Mouse (Mus musculus): ENCODE measurements around the gene Ccdc8.

- TF ChIP-seq CTCF (IDR thresholded peaks at IDR 0.05 in 2 of 3, conservative IDR thresholded peaks at IDR 0.05 in 1 of 3; ENCODE audit: control insufficient read depth in 1 of 3, insufficient read depth in 1 of 3, low read depth in 2 of 3, low read length in 3 of 3, poor library complexity in 1 of 3, severe bottlenecking in 1 of 3) (no peak), NRF1 (IDR thresholded peaks at IDR 0.05; ENCODE audit: insufficient read depth, low read depth, low read length, poor library complexity, severe bottlenecking) (no peak), MEF2A (IDR thresholded peaks at IDR 0.05; ENCODE audit: extremely low read depth, insufficient replicate concordance, low read depth, low read length, poor library complexity, severe bottlenecking) (no peak), MAZ (IDR thresholded peaks at IDR 0.05; ENCODE audit: low read depth, low read length) (no peak), SIN3A (IDR thresholded peaks at IDR 0.05; ENCODE audit: low read length) (0 out of 2 replicates have a peak, but pooled peaks have one; percentile 30), TCF12 (IDR thresholded peaks at IDR 0.05; ENCODE audit: low read depth, low read length) (peak; percentile 23; the same call in 1 of the 2 replicates), RCOR1 (IDR thresholded peaks at IDR 0.05; ENCODE audit: low read depth, low read length) (0 out of 2 replicates have a peak, but pooled peaks have one; percentile 8), EP300 (IDR thresholded peaks at IDR 0.05; ENCODE audit: low read depth in 1 of 2, low read length in 2 of 2) (peak in 1 of 2 experiments; percentile 42; a peak in 2 of 4 replicates), HCFC1 (IDR thresholded peaks at IDR 0.05; ENCODE audit: low read depth, low read length) (no peak), CHD1 (IDR thresholded peaks at IDR 0.05; ENCODE audit: low read depth, low read length) (no peak), ZC3H11A (IDR thresholded peaks at IDR 0.05; ENCODE audit: low read depth, low read length) (no peak), POLR2A (IDR thresholded peaks at IDR 0.05; ENCODE audit: control insufficient read depth in 1 of 2, insufficient read depth in 1 of 2, low read depth in 1 of 2, low read length in 2 of 2, poor library complexity in 1 of 2) (0 out of 4 replicates have a peak, but pooled peaks have one; percentile 22 to 24)
These were observed 2.3 kb upstream of the Ccdc8 start for GRCm38 (mm10) chr7:16990006-16990744.
